Mouse (Mus musculus): ENCODE results near the gene Cgref1.
A peak's percentile ranks its signal among the peaks of the same experiment; 100 is the strongest.

The Cgref1 gene

GRCm38 (mm10) chr5:30944956-30945781 is at the start of gene Cgref1:
TSS of gene Cgref1 (minus strand) at chr5:30945591.
- peak; percentile 64 for DNase-seq (ENCODE audit: low read depth, low spot score)

- no peak for DNase-seq (ENCODE audit: low read depth, low spot score)
These were observed 48.7 kb upstream of the Cgref1 start for GRCm38 (mm10) chr5:30994074-30994473.

GRCm38 (mm10) chr5:30992980-30993676 is 47.7 kb upstream of the Cgref1 start:
- DNase-seq (ENCODE audit: low read depth, low spot score): no peak

- peak; percentile 61 for DNase-seq (ENCODE audit: low read depth, low spot score)
These were observed 37.0 kb upstream of the Cgref1 start for GRCm38 (mm10) chr5:30982357-30982756.

GRCm38 (mm10) chr5:30974870-30975656 is 29.7 kb upstream of the Cgref1 start:
- DNase-seq (ENCODE audit: low read depth, low spot score): no peak

GRCm38 (mm10) chr5:30969440-30969839 is 24.0 kb upstream of the Cgref1 start:
- DNase-seq (ENCODE audit: low read depth, low spot score): no peak

GRCm38 (mm10) chr5:30968416-30968815 is 23.0 kb upstream of the Cgref1 start, which contains the start of gene Tcf23:
TSS of gene Tcf23 (plus strand) at chr5:30968662.
- DNase-seq (ENCODE audit: low read depth, low spot score): no peak

- no peak for DNase-seq (ENCODE audit: low read depth, low spot score)
These were observed 20.8 kb upstream of the Cgref1 start for GRCm38 (mm10) chr5:30966189-30966588.

GRCm38 (mm10) chr5:30963916-30964315 is 18.5 kb upstream of the Cgref1 start:
- no peak for DNase-seq (ENCODE audit: low read depth, low spot score)

GRCm38 (mm10) chr5:30961545-30962505 is 16.4 kb upstream of the Cgref1 start:
- DNase-seq (ENCODE audit: low read depth, low spot score): no peak

- no peak for DNase-seq (ENCODE audit: low read depth, low spot score)
These were observed 15.4 kb upstream of the Cgref1 start for GRCm38 (mm10) chr5:30960814-30961213.

- DNase-seq (ENCODE audit: low read depth, low spot score): peak; percentile 97
These were observed 14.6 kb upstream of the Cgref1 start, which contains the start of gene Preb for GRCm38 (mm10) chr5:30959966-30960501. TSS of gene Preb (minus strand) at chr5:30960361.

GRCm38 (mm10) chr5:30959198-30959854 is 13.9 kb upstream of the Cgref1 start:
- no peak for DNase-seq (ENCODE audit: low read depth, low spot score)

- no peak for DNase-seq (ENCODE audit: low read depth, low spot score)
These were observed 12.5 kb upstream of the Cgref1 start for GRCm38 (mm10) chr5:30957891-30958290.

GRCm38 (mm10) chr5:30955751-30956150 is 10.4 kb upstream of the Cgref1 start:
- no peak for DNase-seq (ENCODE audit: low read depth, low spot score)

- no peak for DNase-seq (ENCODE audit: low read depth, low spot score)
These were observed 9.2 kb upstream of the Cgref1 start for GRCm38 (mm10) chr5:30954556-30954955.

GRCm38 (mm10) chr5:30954065-30954464 is 8.7 kb upstream of the Cgref1 start:
- DNase-seq (ENCODE audit: low read depth, low spot score): no peak

- DNase-seq (ENCODE audit: low read depth, low spot score): no peak
These were observed 7.2 kb upstream of the Cgref1 start for GRCm38 (mm10) chr5:30952551-30952950.

- no peak for DNase-seq (ENCODE audit: low read depth, low spot score)
These were observed 6.3 kb upstream of the Cgref1 start for GRCm38 (mm10) chr5:30951706-30952105.

GRCm38 (mm10) chr5:30950922-30951321 is 5.5 kb upstream of the Cgref1 start:
- DNase-seq (ENCODE audit: low read depth, low spot score): no peak

All from R1 (cell line).